Mouse (Mus musculus) neural tube, embryonic 15.5 days (tissue): ENCODE data around the gene Smtn. TPM values are rescaled to one million over a fixed set of nuclear protein-coding genes. Genes with fewer than 3 reads are reported as not detected.

Source experiments
- ATAC-seq: fragments of 200-750 bp; cut with Nextera tagmentation; 2 replicates; pipeline ENCODE4 v1.8.0; 2017; ENCODE audit warnings: mild to moderate bottlenecking, moderate TSS enrichment, moderate library complexity; ENCODE audit not compliant: low FRiP score
- H3K27ac ChIP-seq: fragments of 300-500 bp; sonication (generic); replicated peaks from 2 replicates; pipeline ENCODE4 v1.5.1; 2015; ENCODE audit warnings: mild to moderate bottlenecking, inconsistent platforms
- H3K27me3 ChIP-seq: fragments of 300-500 bp; sonication (generic); replicated peaks from 2 replicates; pipeline ENCODE4 v1.6.1; 2015; ENCODE audit warnings: inconsistent platforms
- H3K36me3 ChIP-seq: fragments of 300-500 bp; sonication (generic); 2 replicates; pipeline ENCODE4 v1.6.1; 2015; ENCODE audit warnings: inconsistent platforms
- H3K4me1 ChIP-seq: fragments of 300-500 bp; sonication (generic); 2 replicates; pipeline ENCODE4 v1.6.1; 2015; ENCODE audit warnings: inconsistent platforms
- H3K4me2 ChIP-seq: fragments of 300-500 bp; sonication (generic); 2 replicates; pipeline ENCODE4 v1.6.1; 2015; ENCODE audit warnings: inconsistent platforms, mild to moderate bottlenecking, moderate library complexity
- H3K4me3 ChIP-seq: fragments of 300-500 bp; sonication (generic); replicated peaks from 2 replicates; pipeline ENCODE4 v1.5.1; 2015; ENCODE audit warnings: mild to moderate bottlenecking, inconsistent platforms
- H3K9ac ChIP-seq: fragments of 300-500 bp; sonication (generic); replicated peaks from 2 replicates; pipeline ENCODE4 v1.6.1; 2015; ENCODE audit warnings: mild to moderate bottlenecking, inconsistent platforms
- H3K9me3 ChIP-seq: fragments of 300-500 bp; sonication (generic); replicated peaks from 2 replicates; pipeline ENCODE4 v1.6.1; 2016; ENCODE audit warnings: inconsistent platforms
- WGBS: fragments of 180-500 bp; shearing (Covaris S2); methylation state at CpG from one replicate; pipeline ENCODE4 v1.1.7; 2015; ENCODE audit warnings: mixed read lengths; 5-methylcytosine and 5-hydroxymethylcytosine counted together
- polyA plus RNA-seq: library from polyadenylated mRNA; unstranded; fragments of >200 nt; fragmentation: Nextera tagmentation; extraction: Ambion mirVana; gene quantifications from 2 replicates; pipeline ENCODE4 v1.2.1, GENCODE M21; 2015

Smtn gene
- 18.5 and 28.1 TPM in 2 replicates for polyA plus RNA-seq

GRCm38 (mm10) chr11:3540451-3541085, at the start of gene Smtn:
Gene Smtn, minus strand, starts transcription at chr11:3540612.
- Histone ChIP-seq H3K4me1 (peaks cover 14% of the 10 kb centered on the region), H3K27me3 (no peaks in the 10 kb centered on the region), H3K27ac (no peak within 1 kb of the TSS), H3K4me3 (peak within 1 kb of the TSS; percentile 48), H3K4me2 (peak within 1 kb of the TSS; percentile 98), H3K9ac (peak within 1 kb of the TSS; percentile 51), H3K9me3 (no peaks in the 10 kb centered on the region), H3K36me3 (no peaks in the 10 kb centered on the region)
- 94% methylated on average over 23 of the region's 23 CpGs for WGBS
- ATAC-seq: no peak

- ATAC-seq: no peak
- H3K27me3 ChIP-seq: no peaks in the 10 kb centered on the region
- H3K4me1 ChIP-seq: no peaks in the 10 kb centered on the region
- no peak overlapping the region for H3K4me3 ChIP-seq
- H3K36me3 ChIP-seq: no peaks in the 10 kb centered on the region
- no peaks in the 10 kb centered on the region for H3K9me3 ChIP-seq
- no peak overlapping the region for H3K4me2 ChIP-seq
- no peak overlapping the region for H3K27ac ChIP-seq
- no peak overlapping the region for H3K9ac ChIP-seq
- WGBS: 79% methylated on average over 11 of the region's 11 CpGs
These were observed 47.7 kb upstream of the Smtn start for GRCm38 (mm10) chr11:3588036-3588672.

GRCm38 (mm10) chr11:3587350-3587749, 46.9 kb upstream of the Smtn start:
- no peak overlapping the region for H3K4me3 ChIP-seq
- no peaks in the 10 kb centered on the region for H3K27me3 ChIP-seq
- 43% methylated on average over 4 of the region's 4 CpGs for WGBS
- H3K4me1 ChIP-seq: no peaks in the 10 kb centered on the region
- no peak overlapping the region for H3K9ac ChIP-seq
- no peak for ATAC-seq
- H3K27ac ChIP-seq: no peak overlapping the region
- H3K4me2 ChIP-seq: no peak overlapping the region
- H3K9me3 ChIP-seq: no peaks in the 10 kb centered on the region
- no peaks in the 10 kb centered on the region for H3K36me3 ChIP-seq

GRCm38 (mm10) chr11:3585983-3586618, 45.7 kb upstream of the Smtn start:
- Histone ChIP-seq H3K27ac (no peak overlapping the region), H3K27me3 (no peaks in the 10 kb centered on the region), H3K4me3 (no peak overlapping the region), H3K4me1 (no peaks in the 10 kb centered on the region), H3K9ac (no peak overlapping the region), H3K4me2 (no peak overlapping the region), H3K9me3 (no peaks in the 10 kb centered on the region), H3K36me3 (no peaks in the 10 kb centered on the region)
- 72% methylated on average over 6 of the region's 6 CpGs for WGBS
- ATAC-seq: no peak

- Histone ChIP-seq H3K9me3 (no peaks in the 10 kb centered on the region), H3K36me3 (no peaks in the 10 kb centered on the region), H3K27ac (no peak overlapping the region), H3K9ac (no peak overlapping the region), H3K4me2 (no peak overlapping the region), H3K27me3 (no peaks in the 10 kb centered on the region), H3K4me3 (no peak overlapping the region), H3K4me1 (no peaks in the 10 kb centered on the region)
- 74% methylated on average over 5 of the region's 5 CpGs for WGBS
- ATAC-seq: no peak
These were observed 42.7 kb upstream of the Smtn start for GRCm38 (mm10) chr11:3583127-3583526.

- no peak for ATAC-seq
- H3K4me2 ChIP-seq: no peak overlapping the region
- H3K4me3 ChIP-seq: no peak overlapping the region
- H3K9me3 ChIP-seq: no peaks in the 10 kb centered on the region
- H3K27ac ChIP-seq: no peak overlapping the region
- no peak overlapping the region for H3K9ac ChIP-seq
- H3K27me3 ChIP-seq: no peaks in the 10 kb centered on the region
- WGBS: 93% methylated on average over 4 of the region's 4 CpGs
- H3K36me3 ChIP-seq: no peaks in the 10 kb centered on the region
- no peaks in the 10 kb centered on the region for H3K4me1 ChIP-seq
These were observed 41.5 kb upstream of the Smtn start for GRCm38 (mm10) chr11:3581908-3582307.

- no peaks in the 10 kb centered on the region for H3K36me3 ChIP-seq
- no peaks in the 10 kb centered on the region for H3K4me1 ChIP-seq
- H3K4me2 ChIP-seq: no peak overlapping the region
- no peak overlapping the region for H3K9ac ChIP-seq
- no peak overlapping the region for H3K27ac ChIP-seq
- no peak for ATAC-seq
- H3K27me3 ChIP-seq: no peaks in the 10 kb centered on the region
- no peaks in the 10 kb centered on the region for H3K9me3 ChIP-seq
- WGBS: 80% methylated on average over 7 of the region's 7 CpGs
- no peak overlapping the region for H3K4me3 ChIP-seq
These were observed 40.1 kb upstream of the Smtn start for GRCm38 (mm10) chr11:3580306-3581084.

GRCm38 (mm10) chr11:3578050-3578725, 37.8 kb upstream of the Smtn start:
- Histone ChIP-seq H3K4me3 (no peak overlapping the region), H3K27ac (no peak overlapping the region), H3K4me2 (no peak overlapping the region), H3K4me1 (no peaks in the 10 kb centered on the region; the same call in 1 of the 2 replicates), H3K9ac (no peak overlapping the region), H3K36me3 (no peaks in the 10 kb centered on the region), H3K27me3 (no peaks in the 10 kb centered on the region), H3K9me3 (no peaks in the 10 kb centered on the region)
- WGBS: 79% methylated on average over 10 of the region's 10 CpGs
- no peak for ATAC-seq

GRCm38 (mm10) chr11:3575238-3575637, 34.8 kb upstream of the Smtn start:
- Histone ChIP-seq H3K9me3 (no peaks in the 10 kb centered on the region), H3K27me3 (no peaks in the 10 kb centered on the region), H3K4me1 (no peaks in the 10 kb centered on the region; the same call in 1 of the 2 replicates), H3K4me2 (no peak overlapping the region), H3K36me3 (no peaks in the 10 kb centered on the region), H3K9ac (no peak overlapping the region), H3K27ac (no peak overlapping the region), H3K4me3 (no peak overlapping the region)
- 46% methylated on average over 3 of the region's 3 CpGs for WGBS
- no peak for ATAC-seq

GRCm38 (mm10) chr11:3573092-3573491, 32.7 kb upstream of the Smtn start:
- no peaks in the 10 kb centered on the region for H3K9me3 ChIP-seq
- H3K4me1 ChIP-seq: no peaks in the 10 kb centered on the region; the same call in 1 of the 2 replicates
- H3K27ac ChIP-seq: peak overlapping the region; percentile 37; the same call in 1 of the 2 replicates
- no peak overlapping the region for H3K4me3 ChIP-seq
- WGBS: 14% methylated on average over 9 of the region's 9 CpGs
- no peak; the same call in 1 of the 2 replicates for ATAC-seq
- H3K9ac ChIP-seq: 0 out of 2 replicates have a peak overlapping the region, but pooled peaks have one; percentile 21
- no peaks in the 10 kb centered on the region for H3K36me3 ChIP-seq
- no peak overlapping the region for H3K4me2 ChIP-seq
- no peaks in the 10 kb centered on the region for H3K27me3 ChIP-seq

GRCm38 (mm10) chr11:3572181-3572580, 31.8 kb upstream of the Smtn start:
- Histone ChIP-seq H3K9me3 (no peaks in the 10 kb centered on the region), H3K4me2 (no peak overlapping the region), H3K27me3 (no peaks in the 10 kb centered on the region), H3K4me1 (no peaks in the 10 kb centered on the region; the same call in 1 of the 2 replicates), H3K9ac (no peak overlapping the region), H3K27ac (no peak overlapping the region), H3K36me3 (no peaks in the 10 kb centered on the region), H3K4me3 (no peak overlapping the region)
- no peak for ATAC-seq
- WGBS: 93% methylated on average over 6 of the region's 6 CpGs
